Comparison of ENCODE assay signal across 19 mouse cellular contexts in the genomic region with DNA sequence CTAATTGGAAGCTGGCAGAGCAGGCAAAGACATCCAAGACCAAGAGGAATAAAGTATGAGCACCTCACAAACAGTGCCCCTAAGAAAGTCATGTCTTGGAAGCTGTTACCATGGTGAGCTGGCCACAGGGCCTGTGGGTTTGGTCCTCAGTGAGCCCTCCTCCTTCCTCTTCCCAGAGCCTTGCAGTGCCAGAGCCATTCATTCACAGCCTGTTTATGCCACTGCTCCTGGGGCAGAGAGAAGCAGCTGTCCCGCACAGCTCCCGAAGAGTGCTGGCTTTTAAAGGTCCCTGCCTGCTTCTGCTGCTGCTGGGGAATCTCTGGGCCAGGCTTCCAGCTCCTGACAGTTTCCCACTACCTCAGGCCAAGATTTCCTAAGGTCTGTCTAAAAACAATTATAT. TPM values are rescaled to one million over a fixed set of nuclear protein-coding genes. Genes with fewer than 3 reads are reported as not detected.
A peak's percentile ranks its signal among the peaks of the same experiment; 100 is the strongest.
DNase-seq lines count a peak whose midpoint lies in the region; ATAC-seq and TF ChIP-seq lines count a peak whose summit lies in the region.
"Had no signal": no experiment of that assay in that cellular context is flagged by ENCODE, and none has a peak within 500 bp of the region (broad histone marks: within the 10 kb centered on the region; RNA-seq: fewer than 3 reads in every experiment).

No protein-coding gene starts in this region.

- TF ChIP-seq CTCF in forebrain, postnatal 0 days (IDR thresholded peaks at IDR 0.05; ENCODE audit: low read depth), result no peak
- TF ChIP-seq CTCF in hindbrain, postnatal 0 days (IDR thresholded peaks at IDR 0.05; ENCODE audit: low read depth), result no peak

- H3K4me3 ChIP-seq in forebrain, postnatal 0 days (ENCODE audit: low read depth, low read length), result no peak overlapping the region
- H3K4me3 ChIP-seq in forebrain, embryonic 15.5 days, result no peak overlapping the region
- no peak overlapping the region for H3K4me3 ChIP-seq in neural tube, embryonic 13.5 days
- H3K4me3 ChIP-seq in hindbrain, postnatal 0 days (ENCODE audit: low read length), result no peak overlapping the region
- H3K4me3 ChIP-seq in neural tube, embryonic 15.5 days (replicated peaks), result no peak overlapping the region
- H3K4me3 ChIP-seq: limb, embryonic 13.5 days; stomach, embryonic 15.5 days had no signal

- peak; percentile 90 for ATAC-seq in forebrain, postnatal 0 days
- no peak for ATAC-seq in forebrain, embryonic 15.5 days (replicated peaks)
- ATAC-seq in neural tube, embryonic 13.5 days (ENCODE audit: low read depth), result peak; percentile 83
- ATAC-seq in hindbrain, postnatal 0 days, result peak; percentile 92
- ATAC-seq in neural tube, embryonic 15.5 days (ENCODE audit: low FRiP score), result no peak; the same call in 1 of the 2 replicates
- ATAC-seq: intestine, postnatal 0 days had no signal

- H3K36me3 ChIP-seq in forebrain, postnatal 0 days (ENCODE audit: insufficient read depth), result no peaks in the 10 kb centered on the region
- H3K36me3 ChIP-seq in forebrain, embryonic 15.5 days, result no peaks in the 10 kb centered on the region
- H3K36me3 ChIP-seq in neural tube, embryonic 13.5 days, result no peaks in the 10 kb centered on the region
- H3K36me3 ChIP-seq in hindbrain, postnatal 0 days (ENCODE audit: insufficient read depth, low read length), result no peaks in the 10 kb centered on the region
- H3K36me3 ChIP-seq in neural tube, embryonic 15.5 days, result no peaks in the 10 kb centered on the region
- H3K36me3 ChIP-seq: limb, embryonic 13.5 days; stomach, embryonic 15.5 days had no signal

- peak; percentile 37 for DNase-seq in forebrain, postnatal 0 days
- no peak for DNase-seq in neural tube, embryonic 10.5 days (ENCODE audit: extremely low spot score, low spot score)
- DNase-seq in hindbrain, postnatal 0 days (ENCODE audit: low spot score), result peak; percentile 65
- no peak for DNase-seq in layer of hippocampus, adult 9-10 months (ENCODE audit: low spot score)
- DNase-seq: adrenal gland, postnatal 36 days; cerebellum, adult 9-11 months; heart, postnatal 4 days had no signal

- H3K4me1 ChIP-seq in forebrain, postnatal 0 days (ENCODE audit: insufficient read depth), result no peaks in the 10 kb centered on the region
- peaks cover 7% of the 10 kb centered on the region; the same call in 1 of the 2 replicates for H3K4me1 ChIP-seq in forebrain, embryonic 15.5 days
- H3K4me1 ChIP-seq in neural tube, embryonic 13.5 days (replicated peaks), result peaks cover 9% of the 10 kb centered on the region
- no peaks in the 10 kb centered on the region for H3K4me1 ChIP-seq in hindbrain, postnatal 0 days (ENCODE audit: insufficient read depth, low read length)
- peaks cover 7% of the 10 kb centered on the region for H3K4me1 ChIP-seq in neural tube, embryonic 15.5 days
- H3K4me1 ChIP-seq: limb, embryonic 13.5 days; stomach, embryonic 15.5 days had no signal

- H3K9ac ChIP-seq in forebrain, postnatal 0 days, result no peak overlapping the region
- no peak overlapping the region for H3K9ac ChIP-seq in forebrain, embryonic 15.5 days (replicated peaks)
- no peak overlapping the region for H3K9ac ChIP-seq in neural tube, embryonic 13.5 days
- H3K9ac ChIP-seq in hindbrain, postnatal 0 days (replicated peaks; ENCODE audit: low read length), result no peak overlapping the region
- no peak overlapping the region for H3K9ac ChIP-seq in neural tube, embryonic 15.5 days (replicated peaks)
- H3K9ac ChIP-seq: limb, embryonic 13.5 days; liver, embryonic 14.5 days; stomach, embryonic 15.5 days had no signal

- H3K27me3 ChIP-seq in forebrain, postnatal 0 days (ENCODE audit: insufficient read depth, low read length), result no peaks in the 10 kb centered on the region
- no peaks in the 10 kb centered on the region for H3K27me3 ChIP-seq in forebrain, embryonic 15.5 days
- H3K27me3 ChIP-seq in neural tube, embryonic 13.5 days, result no peaks in the 10 kb centered on the region
- H3K27me3 ChIP-seq in hindbrain, postnatal 0 days (ENCODE audit: insufficient read depth, low read length), result no peaks in the 10 kb centered on the region
- H3K27me3 ChIP-seq in neural tube, embryonic 15.5 days (replicated peaks), result no peaks in the 10 kb centered on the region
- H3K27me3 ChIP-seq: limb, embryonic 13.5 days; stomach, embryonic 15.5 days had no signal

- H3K4me2 ChIP-seq in forebrain, postnatal 0 days (ENCODE audit: low read depth), result no peak overlapping the region
- no peak overlapping the region for H3K4me2 ChIP-seq in forebrain, embryonic 15.5 days (replicated peaks)
- H3K4me2 ChIP-seq in neural tube, embryonic 13.5 days, result no peak overlapping the region
- H3K4me2 ChIP-seq in hindbrain, postnatal 0 days (ENCODE audit: low read depth, low read length), result no peak overlapping the region
- H3K4me2 ChIP-seq in neural tube, embryonic 15.5 days, result no peak overlapping the region
- H3K4me2 ChIP-seq: limb, embryonic 13.5 days; stomach, embryonic 15.5 days had no signal

- WGBS in forebrain, postnatal 0 days, result 21% methylated on average over 2 of the region's 2 CpGs
- 18% methylated on average over 2 of the region's 2 CpGs for WGBS in forebrain, embryonic 15.5 days
- WGBS in neural tube, embryonic 13.5 days, result 19% methylated on average over 2 of the region's 2 CpGs
- WGBS in hindbrain, postnatal 0 days, result 21% methylated on average over 2 of the region's 2 CpGs
- 22% methylated on average over 2 of the region's 2 CpGs for WGBS in neural tube, embryonic 15.5 days

- no peaks in the 10 kb centered on the region for H3K9me3 ChIP-seq in forebrain, postnatal 0 days (ENCODE audit: low read length)
- H3K9me3 ChIP-seq in forebrain, embryonic 15.5 days, result peaks cover 3% of the 10 kb centered on the region; the same call in 1 of the 2 replicates
- peaks cover 5% of the 10 kb centered on the region; the same call in 1 of the 2 replicates for H3K9me3 ChIP-seq in neural tube, embryonic 13.5 days
- 0 out of 2 replicates have a peak, but pooled peaks cover 4% of the 10 kb centered on the region for H3K9me3 ChIP-seq in hindbrain, postnatal 0 days (ENCODE audit: low read length)
- H3K9me3 ChIP-seq in neural tube, embryonic 15.5 days (replicated peaks), result no peaks in the 10 kb centered on the region
- H3K9me3 ChIP-seq: stomach, embryonic 15.5 days had no signal

- no peak overlapping the region for H3K27ac ChIP-seq in forebrain, postnatal 0 days (ENCODE audit: low read depth, low read length)
- H3K27ac ChIP-seq in forebrain, embryonic 15.5 days (replicated peaks), result no peak overlapping the region
- peak overlapping the region; percentile 18; the same call in 1 of the 2 replicates for H3K27ac ChIP-seq in neural tube, embryonic 13.5 days (replicated peaks)
- peak overlapping the region; percentile 2; the same call in 1 of the 2 replicates for H3K27ac ChIP-seq in hindbrain, postnatal 0 days
- peak overlapping the region; percentile 2 for H3K27ac ChIP-seq in neural tube, embryonic 15.5 days (replicated peaks)
- H3K27ac ChIP-seq: kidney, postnatal 0 days; limb, embryonic 13.5 days; liver, embryonic 14.5 days; stomach, embryonic 15.5 days had no signal

RNA-seq across cellular contexts. Expression of a gene that starts 24.0 kb away (rescaled TPM):
- total RNA-seq in forebrain, postnatal 0 days (2014; rRNA removed), result 0.08 and 0.29 TPM in 2 replicates
- 0.19 and 0.28 TPM in 2 replicates for polyA plus RNA-seq in forebrain, postnatal 0 days (2015; fragmentation: Nextera tagmentation; extraction: Ambion mirVana)
- 0.22 TPM in 1 of 2 replicates, not detected in the other for polyA plus RNA-seq in forebrain, embryonic 15.5 days (2015; fragmentation: Nextera tagmentation; extraction: Ambion mirVana)
- polyA plus RNA-seq in neural tube, embryonic 13.5 days (2015; fragmentation: Nextera tagmentation; extraction: Ambion mirVana), result 5.2 and 21.7 TPM in 2 replicates
- total RNA-seq in hindbrain, postnatal 0 days (2014; rRNA removed), result 0.16 TPM in 1 of 2 replicates, not detected in the other
- not detected in 2 replicates for polyA plus RNA-seq in hindbrain, postnatal 0 days (2015; fragmentation: Nextera tagmentation; extraction: Ambion mirVana)
- 7.1 and 9.9 TPM in 2 replicates for polyA plus RNA-seq in neural tube, embryonic 15.5 days (2015; fragmentation: Nextera tagmentation; extraction: Ambion mirVana)
- total RNA-seq: adrenal gland, postnatal 36 days; granulocyte monocyte progenitor cell, adult 5-6 weeks; layer of hippocampus, adult 18-20 months; megakaryocyte progenitor cell, adult 5-6 weeks had no signal
- polyA plus RNA-seq: spleen, adult 2 months had no signal

RNA-seq across cellular contexts. Expression of a gene that starts 30.6 kb away (rescaled TPM):
- total RNA-seq in forebrain, postnatal 0 days (2014; rRNA removed), result 38.4 and 41.5 TPM in 2 replicates
- 29.3 and 37.5 TPM in 2 replicates for polyA plus RNA-seq in forebrain, postnatal 0 days (2015; fragmentation: Nextera tagmentation; extraction: Ambion mirVana)
- 14.0 and 15.7 TPM in 2 replicates for polyA plus RNA-seq in forebrain, embryonic 15.5 days (2015; fragmentation: Nextera tagmentation; extraction: Ambion mirVana)
- 11.1 and 12.8 TPM in 2 replicates for polyA plus RNA-seq in neural tube, embryonic 13.5 days (2015; fragmentation: Nextera tagmentation; extraction: Ambion mirVana)
- 51.1 and 54.2 TPM in 2 replicates for total RNA-seq in hindbrain, postnatal 0 days (2014; rRNA removed)
- 32.6 and 33.4 TPM in 2 replicates for polyA plus RNA-seq in hindbrain, postnatal 0 days (2015; fragmentation: Nextera tagmentation; extraction: Ambion mirVana)
- polyA plus RNA-seq in neural tube, embryonic 15.5 days (2015; fragmentation: Nextera tagmentation; extraction: Ambion mirVana), result 23.8 and 28.8 TPM in 2 replicates
- total RNA-seq: granulocyte monocyte progenitor cell, adult 5-6 weeks; megakaryocyte progenitor cell, adult 5-6 weeks had no signal

Comparison
In these comparisons a context has a peak if more than half of its experiments do, and no peak if none do; other contexts are left out.
1. ATAC-seq: peak in forebrain, postnatal 0 days (single experiment), neural tube, embryonic 13.5 days (single experiment) and hindbrain, postnatal 0 days (single experiment); none in forebrain, embryonic 15.5 days (single experiment) and neural tube, embryonic 15.5 days (single experiment).
2. DNase-seq: peak in forebrain, postnatal 0 days (single experiment) and hindbrain, postnatal 0 days (single experiment); none in neural tube, embryonic 10.5 days (single experiment) and layer of hippocampus, adult 9-10 months (single experiment).
3. H3K27ac ChIP-seq: peak in neural tube, embryonic 13.5 days (single experiment), hindbrain, postnatal 0 days (single experiment) and neural tube, embryonic 15.5 days (single experiment); none in forebrain, postnatal 0 days (single experiment) and forebrain, embryonic 15.5 days (single experiment).